Mouse (Mus musculus): ENCODE data around the gene Gm28053. TPM values are rescaled to one million over a fixed set of nuclear protein-coding genes. Genes with fewer than 3 reads are reported as not detected.

Gm28053 gene
- 0.95 TPM in 1 of 2 replicates, not detected in the other for polyA plus RNA-seq (2015; fragmentation: Nextera tagmentation; extraction: Ambion mirVana)

DNA sequence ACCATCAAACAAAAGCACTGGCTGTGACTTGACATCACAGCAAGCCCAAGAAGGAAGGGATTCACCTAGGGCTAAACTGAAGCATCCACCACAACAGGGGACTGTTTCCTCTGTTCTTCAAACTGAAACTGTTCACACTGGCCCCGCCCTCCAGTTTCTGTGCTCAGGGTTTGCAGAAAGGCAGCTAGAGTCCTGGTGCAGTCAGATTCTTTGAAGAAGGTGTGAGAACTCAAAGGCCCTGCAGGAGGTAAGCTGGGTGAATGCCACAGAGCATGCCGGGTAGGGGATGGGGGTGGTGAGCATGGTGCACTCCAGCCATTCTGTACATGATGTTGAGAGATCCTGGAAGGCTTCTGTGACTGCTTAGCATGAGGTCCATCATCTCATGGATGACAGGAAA, at the start of gene Gm28053, which contains the start of gene Gimap7:
TSS of gene Gm28053 (plus strand) at position 153 of the 400 bp plus-strand sequence.
TSS of gene Gimap7 (plus strand) at position 167 of the 400 bp plus-strand sequence.

DNA sequence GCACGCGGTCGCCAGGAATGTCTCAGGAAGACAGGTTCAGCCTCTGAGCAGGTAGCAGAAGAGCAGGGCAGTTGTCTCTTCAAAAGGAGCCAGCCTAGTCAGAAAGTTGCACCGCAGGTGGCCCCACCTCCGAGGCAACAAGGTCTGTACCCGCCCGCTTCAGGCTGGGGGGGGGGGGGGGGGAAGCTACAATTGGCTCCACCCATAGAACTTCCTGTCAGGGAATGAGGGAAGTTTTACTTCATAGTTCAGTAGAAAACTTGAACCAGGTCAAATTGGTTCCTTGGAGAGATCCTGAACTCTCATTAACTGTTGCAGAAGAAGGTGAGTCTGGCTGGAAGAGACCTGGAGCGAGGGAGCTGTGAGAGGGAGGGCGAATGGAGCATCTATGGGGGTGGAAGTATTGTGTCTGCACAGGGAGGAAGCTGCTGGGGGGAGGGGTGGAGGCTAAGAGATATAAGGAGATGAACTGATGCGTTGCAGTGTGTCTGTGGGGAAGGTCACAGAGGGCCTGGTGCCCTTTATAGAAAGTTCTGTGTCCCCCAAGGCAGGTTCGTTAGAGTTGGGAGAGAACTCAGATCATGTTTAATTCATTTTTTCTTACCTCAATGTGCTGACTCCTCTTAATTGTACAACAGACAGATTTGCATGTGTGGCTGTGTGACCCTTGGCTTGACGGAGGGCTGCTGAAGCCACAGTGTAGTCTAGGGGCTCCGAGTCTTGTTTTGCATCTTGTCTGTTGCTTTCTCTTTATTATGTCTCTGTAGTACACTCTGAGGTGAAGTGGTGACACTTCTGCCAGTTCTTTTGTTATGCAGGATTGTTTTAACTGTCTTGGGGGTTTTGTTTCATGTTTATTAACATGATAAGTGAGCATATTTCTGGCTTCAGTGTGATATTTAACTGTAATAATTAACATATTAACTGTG, 42.2 kb upstream of the Gm28053 start, which contains the start of gene Gimap9:
TSS of gene Gimap9 (plus strand) at position 199 of the 929 bp plus-strand sequence.

DNA sequence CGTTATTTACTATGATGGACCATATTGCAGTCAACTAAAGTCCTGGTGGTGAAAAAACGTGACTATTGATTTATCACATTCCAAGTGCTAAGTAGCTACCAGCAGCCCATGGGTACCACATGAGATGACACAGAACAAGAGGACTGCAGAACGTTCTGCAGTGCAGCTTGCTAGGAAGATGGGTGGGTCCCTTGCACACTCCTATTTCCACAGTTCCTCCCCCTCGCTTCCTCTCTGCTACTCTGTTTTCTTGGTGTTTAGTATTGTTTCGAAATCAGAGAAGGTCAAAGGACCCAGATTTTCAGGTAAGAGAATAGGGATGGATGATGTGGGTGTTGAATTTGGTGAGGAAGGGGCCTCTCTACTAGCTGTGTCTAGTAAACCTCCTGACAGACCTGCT, 34.1 kb upstream of the Gm28053 start, which contains the start of gene Gimap4:
TSS of gene Gimap4 (plus strand) at position 231 of the 400 bp plus-strand sequence.

DNA sequence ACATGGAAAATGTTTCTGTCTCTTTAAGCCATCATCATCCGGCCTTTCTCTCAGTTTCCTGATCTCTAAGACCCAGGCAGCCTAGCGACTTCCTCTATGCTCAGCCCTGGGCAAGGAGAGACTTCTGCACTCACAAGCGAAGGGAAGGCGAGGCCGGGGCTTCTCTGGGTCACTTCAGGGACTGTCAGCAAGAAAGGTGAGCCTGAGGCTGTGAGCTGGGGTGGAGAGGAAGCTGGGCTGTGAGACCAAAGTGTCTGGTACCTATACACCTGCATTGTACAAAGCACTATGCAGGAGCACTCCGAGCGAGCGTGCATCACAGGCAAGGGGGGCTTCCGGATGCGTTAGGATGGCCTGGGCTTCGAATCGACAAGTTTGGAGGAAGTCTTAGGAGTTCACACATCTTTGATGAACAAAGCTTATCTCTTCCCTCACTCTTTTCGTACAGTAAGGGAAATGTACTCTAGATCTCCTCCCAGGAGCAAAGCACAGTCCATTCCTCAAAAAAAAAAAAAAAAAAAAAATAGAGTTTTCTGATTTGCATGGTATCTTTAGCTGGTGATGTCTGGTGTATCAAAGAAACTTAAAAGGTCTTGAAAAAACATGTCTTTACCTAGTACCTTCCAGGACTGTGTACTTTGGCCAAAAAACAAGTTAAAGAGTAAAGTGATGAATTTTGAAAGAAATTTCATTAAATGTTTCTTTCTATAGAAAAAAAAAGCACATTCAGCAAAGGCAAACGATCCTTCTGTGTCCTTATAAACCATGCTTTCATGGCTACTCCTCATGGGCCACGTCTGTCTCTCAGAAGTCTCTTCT, 20.8 kb downstream of the Gm28053 start, which contains the start of gene Gimap1:
TSS of gene Gimap1 (plus strand) at position 94 of the 819 bp plus-strand sequence.

DNA sequence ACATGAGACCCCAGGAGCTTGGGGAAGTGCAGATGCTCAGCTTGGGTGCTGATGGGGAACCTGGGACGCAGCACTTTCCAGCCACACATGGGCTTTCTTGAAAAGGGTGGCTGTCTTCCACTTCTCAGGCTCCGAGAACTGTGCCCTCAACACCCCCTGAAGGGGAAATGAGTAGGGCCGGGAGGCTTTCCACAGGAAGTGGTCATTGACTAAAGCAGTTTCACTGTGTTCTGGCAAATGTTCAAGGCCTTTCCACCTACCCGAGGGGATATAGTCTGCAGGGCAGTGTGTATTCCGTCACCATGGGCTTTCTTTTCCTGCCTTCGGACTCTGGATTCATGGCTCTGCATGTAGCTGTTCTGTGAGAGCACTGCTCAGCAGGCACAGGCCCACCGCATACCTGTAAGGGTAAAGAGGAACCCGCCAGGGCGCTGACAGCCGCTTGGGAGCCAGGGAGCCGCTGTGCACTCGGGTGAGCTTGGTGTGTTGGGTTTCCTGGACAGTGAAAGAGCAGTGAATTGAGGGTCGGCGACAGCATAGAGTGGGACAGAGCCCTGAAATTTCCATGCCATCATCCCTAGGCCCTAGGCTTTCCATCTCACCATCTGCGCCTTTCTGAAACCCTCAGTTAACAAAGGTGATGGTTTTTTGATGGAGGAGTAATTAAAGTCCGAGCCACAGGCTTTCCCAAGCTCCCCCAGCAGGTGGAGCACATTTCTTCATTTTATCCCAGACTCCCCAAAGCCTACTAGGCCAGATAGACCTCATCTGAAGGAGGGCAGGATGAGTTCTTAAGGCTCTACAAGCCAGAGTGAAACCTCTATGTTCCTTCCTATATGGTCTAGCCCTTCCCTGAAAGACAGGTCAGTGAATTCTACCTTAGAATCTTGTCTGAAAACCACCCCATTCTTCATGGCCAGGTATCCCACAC, 27.8 kb downstream of the Gm28053 start, which contains the start of gene Gimap5:
TSS of gene Gimap5 (plus strand) at position 239 of the 931 bp plus-strand sequence.

DNA sequence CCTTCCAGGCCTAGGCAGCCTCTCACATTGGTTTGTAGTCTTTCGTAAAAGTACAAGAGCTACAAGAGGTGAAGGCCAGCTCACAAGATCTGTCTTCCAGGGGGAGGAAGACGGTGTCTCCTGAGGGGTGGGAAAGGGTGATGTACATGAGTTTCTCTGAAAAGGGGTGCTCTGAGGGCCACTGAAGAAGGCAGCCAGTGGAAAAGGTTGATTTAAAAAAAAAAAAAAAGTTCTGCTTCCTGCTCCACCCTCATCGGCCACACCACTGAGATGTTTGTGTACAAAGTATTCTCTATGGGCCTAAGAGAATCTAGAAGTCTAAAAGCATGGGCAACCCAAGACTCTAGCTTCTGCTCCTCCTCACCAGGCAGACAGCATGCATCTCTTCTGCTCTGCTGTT, 52.3 kb downstream of the Gm28053 start, which contains the start of gene Gimap3:
TSS of gene Gimap3 (minus strand) at position 156 of the 400 bp plus-strand sequence.

Other genes with a start within 250 kb of the Gm28053 start
- gene Atp6v0e2, start 181.0 kb upstream of the Gm28053 start, polyA plus RNA-seq (2015; fragmentation: Nextera tagmentation; extraction: Ambion mirVana), result 53.0 and 62.1 TPM in 2 replicates
- 11.8 and 14.2 TPM in 2 replicates for gene Lrrc61, start 163.8 kb upstream of the Gm28053 start, polyA plus RNA-seq (2015; fragmentation: Nextera tagmentation; extraction: Ambion mirVana)
- 191 and 298 TPM in 2 replicates for gene Rarres2, start 145.8 kb upstream of the Gm28053 start, polyA plus RNA-seq (2015; fragmentation: Nextera tagmentation; extraction: Ambion mirVana)
- not detected in 2 replicates for gene Gm45021, start 129.0 kb upstream of the Gm28053 start, polyA plus RNA-seq (2015; fragmentation: Nextera tagmentation; extraction: Ambion mirVana)
- gene Repin1, start 124.7 kb upstream of the Gm28053 start, polyA plus RNA-seq (2015; fragmentation: Nextera tagmentation; extraction: Ambion mirVana), result 20.6 and 28.3 TPM in 2 replicates
- gene Gm44965, start 124.7 kb upstream of the Gm28053 start, polyA plus RNA-seq (2015; fragmentation: Nextera tagmentation; extraction: Ambion mirVana), result not detected in 2 replicates
- 6.9 and 7.2 TPM in 2 replicates for gene Zfp775, start 116.5 kb upstream of the Gm28053 start, polyA plus RNA-seq (2015; fragmentation: Nextera tagmentation; extraction: Ambion mirVana)
- 2.1 and 2.7 TPM in 2 replicates for gene AI854703, start 91.8 kb upstream of the Gm28053 start, polyA plus RNA-seq (2015; fragmentation: Nextera tagmentation; extraction: Ambion mirVana)
- 2.0 and 3.5 TPM in 2 replicates for gene Gimap8, start 71.4 kb upstream of the Gm28053 start, polyA plus RNA-seq (2015; fragmentation: Nextera tagmentation; extraction: Ambion mirVana)
- gene Gimap9, start 42.5 kb upstream of the Gm28053 start, polyA plus RNA-seq (2015; fragmentation: Nextera tagmentation; extraction: Ambion mirVana), result 9.4 and 9.8 TPM in 2 replicates
- 40.4 and 54.9 TPM in 2 replicates for gene Gimap4, start 34.1 kb upstream of the Gm28053 start, polyA plus RNA-seq (2015; fragmentation: Nextera tagmentation; extraction: Ambion mirVana)
- gene Gimap6, start 10.4 kb upstream of the Gm28053 start, polyA plus RNA-seq (2015; fragmentation: Nextera tagmentation; extraction: Ambion mirVana), result 57.0 and 58.1 TPM in 2 replicates
- 0.23 TPM in 1 of 2 replicates, not detected in the other for gene Gimap7, start within 50 bp of the Gm28053 start, polyA plus RNA-seq (2015; fragmentation: Nextera tagmentation; extraction: Ambion mirVana)
- gene Gimap1, start 20.4 kb downstream of the Gm28053 start, polyA plus RNA-seq (2015; fragmentation: Nextera tagmentation; extraction: Ambion mirVana), result 7.9 and 12.5 TPM in 2 replicates
- 28.6 and 28.9 TPM in 2 replicates for gene Gimap5, start 27.6 kb downstream of the Gm28053 start, polyA plus RNA-seq (2015; fragmentation: Nextera tagmentation; extraction: Ambion mirVana)
- gene Gimap3, start 52.2 kb downstream of the Gm28053 start, polyA plus RNA-seq (2015; fragmentation: Nextera tagmentation; extraction: Ambion mirVana), result 0.22 and 0.25 TPM in 2 replicates
- gene Tmem176a, start 122.3 kb downstream of the Gm28053 start, polyA plus RNA-seq (2015; fragmentation: Nextera tagmentation; extraction: Ambion mirVana), result 155 and 175 TPM in 2 replicates
- gene Tmem176b, start 122.9 kb downstream of the Gm28053 start, polyA plus RNA-seq (2015; fragmentation: Nextera tagmentation; extraction: Ambion mirVana), result 390 and 420 TPM in 2 replicates
- gene Aoc1, start 154.3 kb downstream of the Gm28053 start, polyA plus RNA-seq (2015; fragmentation: Nextera tagmentation; extraction: Ambion mirVana), result 0.20 and 0.29 TPM in 2 replicates
- not detected in 2 replicates for gene 1600015I10Rik, start 211.3 kb downstream of the Gm28053 start, polyA plus RNA-seq (2015; fragmentation: Nextera tagmentation; extraction: Ambion mirVana)